Mouse (Mus musculus) midbrain, embryonic 16.5 days (tissue): ENCODE measurements at regions not wholly inside any gene's neighbourhood (a gene's known extent, or its start where the extent isn't known, plus 50 kb on each side); places are given as distances from the start of the nearest gene placed in this dataset.

Experiments used
- ATAC-seq: fragments of 200-750 bp; cut with Nextera tagmentation; 2 replicates; pipeline ENCODE4 v1.8.0; 2017; ENCODE audit warnings: moderate TSS enrichment
- H3K27ac ChIP-seq: fragments of 300-500 bp; sonication (generic); 2 replicates; pipeline ENCODE4 v1.5.1; 2014; ENCODE audit warnings: mild to moderate bottlenecking, low read length, mixed read lengths
- H3K27me3 ChIP-seq: fragments of 300-500 bp; sonication (generic); 2 replicates; pipeline ENCODE4 v1.6.1; 2014; ENCODE audit warnings: low read depth, low read length, mixed read lengths; ENCODE audit not compliant: control insufficient read depth, insufficient read depth
- H3K36me3 ChIP-seq: fragments of 300-500 bp; sonication (generic); 2 replicates; pipeline ENCODE4 v1.6.1; 2014; ENCODE audit warnings: mild to moderate bottlenecking, low read length, moderate library complexity, mixed read lengths; ENCODE audit not compliant: control insufficient read depth, insufficient read depth
- H3K4me1 ChIP-seq: fragments of 300-500 bp; sonication (generic); 2 replicates; pipeline ENCODE4 v1.6.1; 2014; ENCODE audit warnings: mild to moderate bottlenecking, low read length, mixed read lengths; ENCODE audit not compliant: control insufficient read depth, insufficient read depth
- H3K4me2 ChIP-seq: fragments of 300-500 bp; sonication (generic); 2 replicates; pipeline ENCODE4 v1.6.1; 2014; ENCODE audit warnings: mild to moderate bottlenecking, low read length, mixed read lengths
- H3K4me3 ChIP-seq: fragments of 300-500 bp; sonication (generic); 2 replicates; pipeline ENCODE4 v1.5.1; 2014; ENCODE audit warnings: low read depth, mild to moderate bottlenecking, low read length, moderate library complexity, mixed read lengths
- H3K9ac ChIP-seq: fragments of 300-500 bp; sonication (generic); 2 replicates; pipeline ENCODE4 v1.6.1; 2014; ENCODE audit warnings: low read depth, low read length, mixed read lengths
- H3K9me3 ChIP-seq: fragments of 300-500 bp; sonication (generic); replicated peaks from 2 replicates; pipeline ENCODE4 v1.6.1; 2014; ENCODE audit warnings: mild to moderate bottlenecking, low read length, mixed read lengths; ENCODE audit not compliant: control insufficient read depth, poor library complexity, severe bottlenecking
- WGBS: fragments of 180-500 bp; shearing (Covaris S2); extraction: QIAGEN DNeasy Blood & Tissue Kit; methylation state at CpG from one replicate; pipeline ENCODE4 v1.1.7; 2014; 5-methylcytosine and 5-hydroxymethylcytosine counted together

GRCm38 (mm10) chr2:47750997-47751623 lies 1062.8 kb upstream of the Acvr2a start:
- H3K9ac ChIP-seq, result no peak overlapping the region
- H3K27me3 ChIP-seq, result no peaks in the 10 kb centered on the region
- H3K4me1 ChIP-seq, result no peaks in the 10 kb centered on the region
- H3K4me2 ChIP-seq, result no peak overlapping the region
- no peaks in the 10 kb centered on the region for H3K9me3 ChIP-seq
- H3K36me3 ChIP-seq, result no peaks in the 10 kb centered on the region
- WGBS, result 84% methylated on average over 4 of the region's 4 CpGs
- ATAC-seq, result no peak
- H3K27ac ChIP-seq, result no peak overlapping the region
- H3K4me3 ChIP-seq, result no peak overlapping the region

- no peak overlapping the region for H3K4me2 ChIP-seq
- no peak overlapping the region for H3K9ac ChIP-seq
- no peak overlapping the region for H3K4me3 ChIP-seq
- ATAC-seq, result no peak
- H3K4me1 ChIP-seq, result no peaks in the 10 kb centered on the region
- no peak overlapping the region for H3K27ac ChIP-seq
- H3K36me3 ChIP-seq, result no peaks in the 10 kb centered on the region
- no peaks in the 10 kb centered on the region for H3K27me3 ChIP-seq
- no peaks in the 10 kb centered on the region for H3K9me3 ChIP-seq
Measured at GRCm38 (mm10) chr2:47755716-47756115, 1058.2 kb upstream of the Acvr2a start.

GRCm38 (mm10) chr2:47756248-47756647 lies 1057.7 kb upstream of the Acvr2a start:
- Histone ChIP-seq H3K27ac (no peak overlapping the region), H3K4me1 (no peaks in the 10 kb centered on the region), H3K27me3 (no peaks in the 10 kb centered on the region), H3K9me3 (no peaks in the 10 kb centered on the region), H3K9ac (no peak overlapping the region), H3K4me2 (no peak overlapping the region), H3K4me3 (no peak overlapping the region), H3K36me3 (no peaks in the 10 kb centered on the region)
- no peak for ATAC-seq
- WGBS, result 60% methylated on average over 4 of the region's 4 CpGs

GRCm38 (mm10) chr2:47775766-47776165 lies 1038.1 kb upstream of the Acvr2a start:
- 56% methylated on average over 1 of the region's 1 CpGs for WGBS
- H3K4me2 ChIP-seq, result no peak overlapping the region
- H3K27ac ChIP-seq, result no peak overlapping the region
- no peak for ATAC-seq
- H3K9ac ChIP-seq, result no peak overlapping the region
- H3K4me3 ChIP-seq, result no peak overlapping the region
- no peaks in the 10 kb centered on the region for H3K4me1 ChIP-seq
- no peaks in the 10 kb centered on the region for H3K36me3 ChIP-seq
- H3K27me3 ChIP-seq, result no peaks in the 10 kb centered on the region
- no peaks in the 10 kb centered on the region for H3K9me3 ChIP-seq

GRCm38 (mm10) chr2:47776965-47777364 lies 1036.9 kb upstream of the Acvr2a start:
- 90% methylated on average over 1 of the region's 1 CpGs for WGBS
- Histone ChIP-seq H3K4me1 (no peaks in the 10 kb centered on the region), H3K9me3 (no peaks in the 10 kb centered on the region), H3K4me2 (no peak overlapping the region), H3K27ac (no peak overlapping the region), H3K9ac (no peak overlapping the region), H3K27me3 (no peaks in the 10 kb centered on the region), H3K4me3 (no peak overlapping the region), H3K36me3 (no peaks in the 10 kb centered on the region)
- no peak for ATAC-seq

- Histone ChIP-seq H3K9ac (no peak overlapping the region), H3K4me1 (no peaks in the 10 kb centered on the region), H3K36me3 (no peaks in the 10 kb centered on the region), H3K9me3 (no peaks in the 10 kb centered on the region), H3K4me3 (no peak overlapping the region), H3K4me2 (no peak overlapping the region), H3K27me3 (no peaks in the 10 kb centered on the region), H3K27ac (no peak overlapping the region)
- 7% methylated on average over 3 of the region's 3 CpGs for WGBS
- no peak for ATAC-seq
Measured at GRCm38 (mm10) chr2:47785848-47786247, 1028.1 kb upstream of the Acvr2a start.

GRCm38 (mm10) chr2:47822746-47823271 lies 991.1 kb upstream of the Acvr2a start:
- no peak overlapping the region for H3K4me3 ChIP-seq
- H3K36me3 ChIP-seq, result no peaks in the 10 kb centered on the region
- H3K4me2 ChIP-seq, result no peak overlapping the region
- no peaks in the 10 kb centered on the region for H3K27me3 ChIP-seq
- ATAC-seq, result no peak
- no peak overlapping the region for H3K9ac ChIP-seq
- WGBS, result 75% methylated on average over 2 of the region's 2 CpGs
- no peaks in the 10 kb centered on the region for H3K4me1 ChIP-seq
- H3K9me3 ChIP-seq, result no peaks in the 10 kb centered on the region
- no peak overlapping the region for H3K27ac ChIP-seq

GRCm38 (mm10) chr2:47832493-47832892 lies 981.4 kb upstream of the Acvr2a start:
- WGBS, result 94% methylated on average over 1 of the region's 1 CpGs
- ATAC-seq, result no peak
- Histone ChIP-seq H3K4me3 (no peak overlapping the region), H3K27me3 (no peaks in the 10 kb centered on the region), H3K9ac (no peak overlapping the region), H3K4me2 (no peak overlapping the region), H3K4me1 (no peaks in the 10 kb centered on the region), H3K36me3 (no peaks in the 10 kb centered on the region), H3K9me3 (no peaks in the 10 kb centered on the region), H3K27ac (no peak overlapping the region)

GRCm38 (mm10) chr2:47833517-47833916 lies 980.4 kb upstream of the Acvr2a start:
- no peak for ATAC-seq
- H3K36me3 ChIP-seq, result no peaks in the 10 kb centered on the region
- H3K4me3 ChIP-seq, result no peak overlapping the region
- no peaks in the 10 kb centered on the region for H3K4me1 ChIP-seq
- 78% methylated on average over 1 of the region's 1 CpGs for WGBS
- no peak overlapping the region for H3K4me2 ChIP-seq
- H3K9ac ChIP-seq, result no peak overlapping the region
- H3K9me3 ChIP-seq, result no peaks in the 10 kb centered on the region
- H3K27me3 ChIP-seq, result no peaks in the 10 kb centered on the region
- no peak overlapping the region for H3K27ac ChIP-seq
